Mouse (Mus musculus): Measurements from ENCODE around the gene Numa1.
A peak's percentile ranks its signal among the peaks of the same experiment; 100 is the strongest.
"Not testable (repeated sequence)": the region's sequence is repeated elsewhere in the genome, so short reads cannot be mapped to it uniquely, and the experiment has no call there.

The Numa1 gene

GRCm38 (mm10) chr7:101933751-101934240 is at the start of gene Numa1, which contains the start of gene Lrrc51:
TSS of gene Numa1 (plus strand) at chr7:101934111.
TSS of gene Lrrc51 (minus strand) at chr7:101933895.
- DNase-seq (ENCODE audit: low spot score in 2 of 2): peak; percentile 94 to 97

DNA sequence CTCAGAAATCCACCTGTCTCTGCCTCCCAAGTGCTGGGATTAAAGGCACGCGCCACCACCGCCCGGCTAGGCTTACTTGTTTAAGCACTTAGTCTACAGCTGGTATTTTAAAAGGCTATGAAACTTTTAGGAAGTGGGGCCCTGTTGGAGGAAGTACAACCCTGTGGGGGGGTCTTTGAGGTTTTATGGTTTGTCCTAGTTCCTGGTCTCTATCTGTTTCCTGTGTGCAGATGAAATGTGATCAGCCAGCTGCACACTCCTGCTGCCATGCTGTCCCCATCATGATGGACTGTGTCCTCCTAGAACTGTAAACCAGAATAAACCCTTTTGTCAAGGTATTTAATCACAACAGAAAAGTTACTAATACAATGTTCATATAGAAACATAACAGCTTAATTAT is 49.8 kb upstream of the Numa1 start:
- DNase-seq (ENCODE audit: low spot score in 2 of 2): no peak

DNA sequence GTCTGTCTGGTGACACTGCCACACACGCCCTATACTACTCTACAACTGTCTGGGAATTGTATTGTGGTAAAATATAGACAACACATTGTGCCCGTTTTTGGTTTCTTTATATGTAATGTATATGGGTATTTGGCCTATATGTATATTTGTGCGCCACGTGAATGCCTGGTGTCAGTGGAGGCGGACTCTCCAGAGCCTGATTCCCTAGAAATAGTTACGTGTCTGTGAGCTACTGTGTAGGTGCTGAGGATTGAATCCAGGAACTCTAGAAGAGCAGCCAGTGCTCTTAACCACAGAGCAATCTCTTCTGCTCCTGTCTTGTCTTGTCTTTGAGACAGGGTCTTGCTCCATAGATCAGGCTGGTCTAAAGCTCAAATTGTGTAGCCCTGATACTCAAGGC is 47.6 kb upstream of the Numa1 start:
- DNase-seq (ENCODE audit: low spot score in 2 of 2): no peak

- no peak for DNase-seq (ENCODE audit: low spot score in 2 of 2)
Measured at GRCm38 (mm10) chr7:101888460-101888859, 45.5 kb upstream of the Numa1 start.

- no peak for DNase-seq (ENCODE audit: low spot score in 2 of 2)
Measured at GRCm38 (mm10) chr7:101895695-101896094, 38.2 kb upstream of the Numa1 start.

- peak; percentile 97 to 99 for DNase-seq (ENCODE audit: low spot score in 2 of 2)
Measured at GRCm38 (mm10) chr7:101896104-101897066, 37.5 kb upstream of the Numa1 start.

- no peak for DNase-seq (ENCODE audit: low spot score in 2 of 2)
Measured at GRCm38 (mm10) chr7:101900331-101901097, 33.4 kb upstream of the Numa1 start.

DNA sequence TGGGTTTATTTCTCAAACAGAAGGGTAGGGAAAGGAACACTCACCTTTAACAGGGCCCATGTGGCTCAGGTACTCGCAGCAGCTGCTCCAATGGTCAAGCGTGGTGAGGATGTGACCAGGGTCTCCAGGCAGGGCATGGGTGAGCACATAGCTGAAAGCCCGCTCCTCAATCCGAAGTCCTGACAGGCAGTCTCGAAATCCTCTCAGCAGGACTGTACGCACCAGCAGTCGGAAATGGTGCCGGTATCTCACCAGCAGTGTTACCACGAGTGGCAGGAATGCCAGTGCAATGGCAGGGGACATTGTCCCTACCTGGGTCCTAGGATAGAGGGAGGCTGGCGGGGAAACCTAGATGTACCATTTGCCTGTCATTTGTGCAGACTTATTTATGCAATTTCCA is 31.9 kb upstream of the Numa1 start:
- no peak for DNase-seq (ENCODE audit: low spot score in 2 of 2)

DNA sequence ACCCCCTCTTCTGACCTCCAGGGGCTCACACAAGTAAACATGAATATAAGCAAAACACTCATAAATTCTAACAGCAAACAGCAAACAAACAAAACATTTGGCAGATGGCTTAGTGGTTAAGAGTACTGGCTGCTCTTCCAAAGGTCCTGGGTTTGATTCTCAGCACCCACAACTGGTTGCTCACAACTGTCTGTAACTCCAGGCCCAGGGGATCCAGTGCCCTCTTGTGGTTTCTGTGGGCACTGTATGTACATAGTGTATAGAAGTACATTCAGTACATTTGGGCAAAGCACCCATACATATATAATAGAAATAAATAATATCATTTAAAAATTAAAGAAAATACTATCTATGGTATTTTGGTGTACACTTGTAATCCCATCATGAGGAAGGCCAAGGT is 31.1 kb upstream of the Numa1 start:
- no peak for DNase-seq (ENCODE audit: low spot score in 2 of 2)

DNA sequence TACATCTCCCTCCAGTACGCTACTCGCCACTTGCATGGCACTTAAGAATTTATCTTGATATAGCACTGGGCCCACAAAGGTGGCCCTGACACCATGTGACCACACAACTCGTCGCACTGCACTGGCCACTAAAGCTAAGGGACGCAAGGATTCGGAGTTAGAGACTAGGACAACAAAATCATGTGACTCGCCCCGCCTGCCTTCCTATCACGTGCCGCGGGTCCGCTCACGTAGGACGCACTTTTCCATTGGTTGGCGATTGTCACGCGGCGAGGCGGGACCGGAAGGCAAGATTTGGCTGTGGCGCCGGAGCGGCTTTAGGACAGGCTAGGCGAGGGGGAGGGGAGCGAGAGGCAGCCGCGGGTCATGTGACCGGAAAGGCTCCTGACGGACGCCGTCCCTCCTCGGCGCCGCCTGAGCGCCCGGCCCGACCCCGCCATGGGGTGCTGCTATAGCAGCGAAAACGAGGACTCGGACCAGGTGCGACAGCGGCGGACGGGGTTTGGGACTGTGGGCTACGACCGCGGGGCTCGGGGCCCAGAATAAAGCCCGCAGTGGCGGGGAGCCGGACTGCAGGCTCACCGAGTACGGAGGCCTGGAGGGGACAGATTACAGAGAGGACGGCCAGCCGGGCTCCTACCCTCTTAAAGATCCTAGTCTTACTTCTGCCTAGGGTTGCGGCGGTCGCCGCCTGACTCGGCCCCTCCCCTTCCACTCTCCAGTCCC is 28.2 kb upstream of the Numa1 start, which contains the start of gene Lamtor1:
Lamtor1 (plus strand) TSS at position 344 of the 726 bp plus-strand sequence.
- peak; percentile 98 to 100 for DNase-seq (ENCODE audit: low spot score in 2 of 2)

- no peak for DNase-seq (ENCODE audit: low spot score in 2 of 2)
Measured at GRCm38 (mm10) chr7:101906287-101906681, 27.6 kb upstream of the Numa1 start, which contains the start of gene Tomt. TSS of gene Tomt (minus strand) at chr7:101906359.

- DNase-seq (ENCODE audit: low spot score in 2 of 2): no peak
Measured at GRCm38 (mm10) chr7:101906696-101907095, 27.2 kb upstream of the Numa1 start.

GRCm38 (mm10) chr7:101908367-101908766 is 25.5 kb upstream of the Numa1 start:
- no peak for DNase-seq (ENCODE audit: low spot score in 2 of 2)

- DNase-seq (ENCODE audit: low spot score in 2 of 2): no peak
Measured at GRCm38 (mm10) chr7:101910138-101910537, 23.8 kb upstream of the Numa1 start.

DNA sequence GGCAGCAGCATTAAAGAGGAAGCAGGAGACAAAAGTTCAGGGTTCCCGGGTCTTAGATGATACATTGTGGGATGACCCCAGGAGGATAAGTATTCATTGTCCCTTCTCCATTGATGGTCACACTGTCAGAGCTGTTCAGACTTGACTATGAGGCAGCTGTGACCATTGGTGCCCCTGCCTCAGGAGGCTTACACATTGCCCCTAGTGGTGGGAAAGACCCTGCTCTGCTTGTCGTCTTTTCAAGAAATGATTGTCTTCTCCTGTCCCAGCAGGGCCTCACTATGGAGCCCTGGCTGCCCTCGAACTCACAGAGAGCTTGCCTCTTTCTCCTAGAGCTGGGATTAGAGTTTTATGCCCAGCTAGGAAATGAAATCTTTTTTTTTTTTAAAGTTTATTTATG is 21.9 kb upstream of the Numa1 start:
- DNase-seq (ENCODE audit: low spot score in 2 of 2): no peak

- peak in 1 of 2 experiments; percentile 73 for DNase-seq (ENCODE audit: low spot score in 2 of 2)
Measured at GRCm38 (mm10) chr7:101918071-101918470, 15.8 kb upstream of the Numa1 start.

DNA sequence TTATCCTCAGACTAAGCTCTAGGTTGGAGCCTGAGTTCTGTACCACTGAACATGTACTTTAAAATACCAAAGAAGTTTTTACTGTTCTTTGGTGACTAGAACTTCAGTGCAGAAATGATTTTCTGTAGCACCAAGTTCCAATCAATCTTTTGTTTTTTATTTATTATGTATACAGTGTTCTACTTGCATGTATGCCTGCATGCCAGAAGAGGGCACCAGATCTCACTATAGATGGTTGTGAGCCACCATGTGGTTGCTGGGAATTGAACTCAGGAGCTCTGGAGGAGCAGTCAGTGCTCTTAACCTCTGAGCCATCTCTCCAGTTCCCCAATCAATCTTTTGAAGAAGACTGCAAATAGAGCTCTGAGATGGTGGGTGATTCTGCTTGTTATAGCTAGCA is 8.0 kb upstream of the Numa1 start:
- DNase-seq (ENCODE audit: low spot score in 2 of 2): not testable (repeated sequence)

GRCm38 (mm10) chr7:101928093-101928492 is 5.8 kb upstream of the Numa1 start:
- DNase-seq (ENCODE audit: low spot score in 2 of 2): no peak

GRCm38 (mm10) chr7:101932551-101932950 is 1.4 kb upstream of the Numa1 start:
- DNase-seq (ENCODE audit: low spot score in 2 of 2): no peak

GRCm38 (mm10) chr7:101933300-101933699 is 611 bp upstream of the Numa1 start:
- no peak for DNase-seq (ENCODE audit: low spot score in 2 of 2)

DNA sequence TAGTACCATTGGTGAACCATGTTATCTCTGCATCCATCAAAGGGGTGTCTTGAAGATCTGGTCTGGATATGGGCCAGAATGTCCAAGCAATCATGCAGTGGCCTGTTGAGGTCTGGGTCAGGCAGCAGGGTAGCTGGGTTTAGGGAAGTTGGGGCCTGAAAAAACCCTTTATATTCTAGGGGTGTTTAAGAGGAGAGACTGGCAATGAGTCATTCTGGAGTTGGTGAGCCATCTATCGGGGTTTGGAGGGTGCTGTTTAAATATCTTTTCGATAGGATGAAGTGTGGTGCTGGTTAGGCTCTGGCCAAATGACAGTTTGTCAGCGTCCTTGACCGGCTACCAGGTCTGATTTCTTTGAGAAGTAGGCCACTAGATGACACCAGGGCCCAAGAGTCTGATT is 2.0 kb downstream of the Numa1 start:
- no peak for DNase-seq (ENCODE audit: low spot score in 2 of 2)

DNA sequence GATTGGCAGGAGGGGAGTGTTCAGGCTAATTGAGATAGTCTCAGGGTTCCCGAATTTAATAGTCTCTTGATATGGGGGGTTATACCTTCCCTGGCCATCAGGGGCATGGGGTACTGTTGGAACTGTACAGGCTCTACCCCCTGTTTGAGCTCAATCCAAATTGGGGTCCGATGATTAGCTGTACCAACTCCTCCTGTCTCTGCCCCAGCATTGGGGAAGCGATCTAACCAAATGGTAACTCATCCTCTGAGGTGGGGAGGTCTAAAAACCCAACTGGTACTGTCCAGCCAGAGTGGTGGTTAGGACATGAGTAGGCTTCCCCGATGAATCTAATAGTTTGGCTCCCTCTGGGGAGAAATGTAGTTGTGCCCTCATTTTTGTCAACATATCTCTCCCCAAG is 3.1 kb downstream of the Numa1 start:
- DNase-seq (ENCODE audit: low spot score in 2 of 2): no peak

Measured in left cerebral cortex, adult 9 months (tissue).